Mouse (Mus musculus) embryonic facial prominence, embryonic 14.5 days (tissue): ENCODE results near the gene Tubb1. TPM values are rescaled to one million over a fixed set of nuclear protein-coding genes. Genes with fewer than 3 reads are reported as not detected.

Source experiments
- ATAC-seq: fragments of 200-750 bp; cut with Nextera tagmentation; 2 replicates; pipeline ENCODE4 v1.8.0; 2017; ENCODE audit warnings: low read depth, moderate number of reproducible peaks, moderate TSS enrichment
- DNase-seq: peaks from one replicate; pipeline ENCODE4 v3.0.0-alpha.2; 2015; ENCODE audit warnings: low spot score
- H3K27ac ChIP-seq: fragments of 300-500 bp; sonication (generic); replicated peaks from 2 replicates; pipeline ENCODE4 v1.5.1; 2014; ENCODE audit warnings: low read depth, mild to moderate bottlenecking, low read length, moderate library complexity
- H3K27me3 ChIP-seq: fragments of 300-500 bp; sonication (generic); replicated peaks from 2 replicates; pipeline ENCODE4 v1.6.1; 2014; ENCODE audit warnings: low read length; ENCODE audit not compliant: control insufficient read depth, insufficient read depth
- H3K36me3 ChIP-seq: fragments of 300-500 bp; sonication (generic); 2 replicates; pipeline ENCODE4 v1.6.1; 2014; ENCODE audit warnings: low read length, mixed read lengths; ENCODE audit not compliant: control insufficient read depth, insufficient read depth
- H3K4me1 ChIP-seq: fragments of 300-500 bp; sonication (generic); 2 replicates; pipeline ENCODE4 v1.6.1; 2014; ENCODE audit warnings: antibody characterized with exemption, low read length; ENCODE audit not compliant: control insufficient read depth, insufficient read depth
- H3K4me2 ChIP-seq: fragments of 300-500 bp; sonication (generic); 2 replicates; pipeline ENCODE4 v1.6.1; 2014; ENCODE audit warnings: low read depth, mild to moderate bottlenecking, low read length, moderate library complexity, mixed read lengths
- H3K4me3 ChIP-seq: fragments of 300-500 bp; sonication (generic); 2 replicates; pipeline ENCODE4 v1.5.1; 2014; ENCODE audit warnings: low read depth, mild to moderate bottlenecking, low read length
- H3K9ac ChIP-seq: fragments of 300-500 bp; sonication (generic); 2 replicates; pipeline ENCODE4 v1.6.1; 2014; ENCODE audit warnings: low read depth, mild to moderate bottlenecking, low read length, moderate library complexity, mixed read lengths
- H3K9me3 ChIP-seq: fragments of 300-500 bp; sonication (generic); 2 replicates; pipeline ENCODE4 v1.6.1; 2016; ENCODE audit warnings: low read length; ENCODE audit not compliant: control insufficient read depth
- WGBS: fragments of 180-500 bp; shearing (Covaris S2); extraction: QIAGEN DNeasy Blood & Tissue Kit; methylation state at CpG from one replicate; pipeline ENCODE4 v1.1.7; 2014; 5-methylcytosine and 5-hydroxymethylcytosine counted together
- polyA plus RNA-seq: library from polyadenylated mRNA; unstranded; fragments of >200 nt; fragmentation: Nextera tagmentation; extraction: Ambion mirVana; gene quantifications from 2 replicates; pipeline ENCODE4 v1.2.1, GENCODE M21; 2014

The Tubb1 gene
- polyA plus RNA-seq, 1 experiment from 2014 or later: 1.6 TPM

DNA sequence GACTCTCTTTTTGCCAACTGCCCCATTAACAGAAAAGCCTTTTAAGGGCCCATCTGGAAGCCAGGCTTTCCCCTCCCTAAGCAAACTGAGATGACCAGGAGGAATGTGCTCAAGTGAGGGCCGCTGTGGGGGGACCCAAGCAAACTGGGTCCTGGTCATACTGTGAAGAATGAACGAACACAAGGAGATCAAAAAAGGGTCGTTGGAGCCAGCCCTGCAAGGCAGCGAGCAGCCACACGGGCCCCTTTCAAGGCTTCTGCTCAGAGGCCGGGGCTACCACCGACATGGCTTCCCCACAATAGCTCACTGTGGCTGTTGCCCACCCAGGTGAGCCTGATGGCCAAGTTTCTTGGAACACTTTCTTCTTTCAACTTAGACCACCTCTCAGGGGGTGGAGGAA lies 4.0 kb upstream of the Tubb1 start:
- Histone ChIP-seq H3K4me2 (no peak overlapping the region), H3K4me1 (0 out of 2 replicates have a peak, but pooled peaks cover 8% of the 10 kb centered on the region), H3K27ac (0 out of 2 replicates have a peak overlapping the region, but pooled peaks have one; percentile 5), H3K36me3 (no peaks in the 10 kb centered on the region), H3K4me3 (no peak overlapping the region), H3K9me3 (no peaks in the 10 kb centered on the region), H3K9ac (no peak overlapping the region), H3K27me3 (no peaks in the 10 kb centered on the region)
- DNase-seq (peak; percentile 42), ATAC-seq (peak; percentile 20; the same call in 1 of the 2 replicates)
- 36% methylated on average over 7 of the region's 7 CpGs for WGBS

DNA sequence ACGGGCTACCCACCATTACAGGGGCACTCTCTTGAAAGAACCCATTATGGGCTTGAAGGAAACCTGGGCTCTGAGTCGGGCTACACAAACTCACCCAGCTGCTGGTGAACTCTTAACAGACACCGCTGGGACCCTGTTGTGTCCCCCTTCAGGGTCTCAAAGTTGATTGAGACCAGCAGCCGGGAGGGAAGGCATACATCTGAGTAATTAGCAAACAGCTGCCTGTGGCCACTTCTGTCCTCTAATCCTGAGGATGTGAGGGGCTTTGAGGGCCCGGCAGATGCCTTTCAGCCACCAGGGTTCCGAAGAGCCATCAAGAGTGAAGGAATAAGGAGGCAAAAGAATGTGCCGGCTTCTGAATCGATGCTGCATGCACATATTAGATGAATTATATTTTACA lies 3.6 kb upstream of the Tubb1 start:
- DNase-seq (peak; percentile 70), ATAC-seq (peak; percentile 19; the same call in 1 of the 2 replicates)
- Histone ChIP-seq H3K4me3 (no peak overlapping the region), H3K9me3 (no peaks in the 10 kb centered on the region), H3K27ac (no peak overlapping the region), H3K9ac (no peak overlapping the region), H3K4me1 (0 out of 2 replicates have a peak, but pooled peaks cover 8% of the 10 kb centered on the region), H3K27me3 (no peaks in the 10 kb centered on the region), H3K36me3 (no peaks in the 10 kb centered on the region), H3K4me2 (no peak overlapping the region)
- WGBS: 40% methylated on average over 8 of the region's 8 CpGs

DNA sequence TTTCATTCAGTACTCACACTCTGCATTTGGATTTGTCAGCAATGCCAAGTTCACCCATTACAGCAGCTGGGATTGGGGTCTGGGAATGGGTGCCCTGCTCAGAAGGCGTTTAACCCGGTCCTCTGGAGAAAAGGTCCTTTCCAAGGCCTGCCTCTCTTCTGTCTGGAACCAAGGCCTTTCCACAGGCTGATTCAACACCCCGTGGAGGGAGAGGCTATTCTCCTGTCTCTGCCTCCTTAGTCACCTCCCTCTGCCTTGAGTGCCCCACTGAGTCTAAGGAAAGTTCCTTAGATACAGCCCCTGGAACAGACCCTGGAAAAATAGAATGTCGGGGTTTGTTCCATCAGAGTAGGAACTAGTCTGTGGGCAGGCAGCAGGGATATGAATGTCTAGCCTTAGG lies 2.1 kb upstream of the Tubb1 start:
- H3K27me3 ChIP-seq: no peaks in the 10 kb centered on the region
- no peaks in the 10 kb centered on the region for H3K36me3 ChIP-seq
- DNase-seq: no peak
- H3K9ac ChIP-seq: no peak overlapping the region
- WGBS: 83% methylated on average over 4 of the region's 4 CpGs
- no peak overlapping the region for H3K27ac ChIP-seq
- 0 out of 2 replicates have a peak, but pooled peaks cover 8% of the 10 kb centered on the region for H3K4me1 ChIP-seq
- no peak overlapping the region for H3K4me2 ChIP-seq
- ATAC-seq: no peak
- H3K9me3 ChIP-seq: no peaks in the 10 kb centered on the region
- no peak overlapping the region for H3K4me3 ChIP-seq

- Histone ChIP-seq H3K4me2 (no peak overlapping the region), H3K27me3 (no peaks in the 10 kb centered on the region), H3K27ac (no peak overlapping the region), H3K9ac (no peak overlapping the region), H3K4me1 (no peaks in the 10 kb centered on the region), H3K9me3 (no peaks in the 10 kb centered on the region), H3K4me3 (no peak overlapping the region), H3K36me3 (no peaks in the 10 kb centered on the region)
- no peak for DNase-seq
- WGBS: 71% methylated on average over 7 of the region's 7 CpGs
- ATAC-seq: no peak
Measured at GRCm38 (mm10) chr2:174453681-174454080, 3.2 kb downstream of the Tubb1 start.

GRCm38 (mm10) chr2:174459365-174459764 lies 8.9 kb downstream of the Tubb1 start:
- Histone ChIP-seq H3K9me3 (no peaks in the 10 kb centered on the region), H3K4me2 (no peak overlapping the region), H3K27me3 (no peaks in the 10 kb centered on the region), H3K27ac (no peak overlapping the region), H3K9ac (no peak overlapping the region), H3K4me3 (no peak overlapping the region), H3K4me1 (peaks cover 6% of the 10 kb centered on the region), H3K36me3 (peaks cover 31% of the 10 kb centered on the region)
- ATAC-seq (no peak), DNase-seq (no peak)
- 60% methylated on average over 2 of the region's 2 CpGs for WGBS

DNA sequence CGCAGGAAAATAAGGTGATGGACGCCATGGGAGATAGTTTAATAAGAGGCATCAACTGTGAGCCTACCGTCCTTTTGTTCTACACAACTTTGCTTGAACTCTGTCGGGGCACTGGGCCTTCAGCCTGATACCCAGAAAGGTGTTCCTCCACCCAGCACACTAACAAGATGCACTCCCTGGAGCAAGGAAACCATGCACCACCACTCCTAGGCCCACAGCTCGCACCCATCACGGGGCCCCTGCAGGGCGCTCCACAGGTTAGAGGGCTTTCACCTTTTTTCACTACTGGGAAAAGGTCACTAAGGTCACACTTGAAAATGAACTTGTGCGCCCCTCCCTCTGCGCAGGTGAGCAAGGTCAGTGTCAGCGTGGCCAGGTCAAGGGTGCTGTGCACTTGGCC lies 12.9 kb downstream of the Tubb1 start:
- Histone ChIP-seq H3K9me3 (no peaks in the 10 kb centered on the region), H3K36me3 (peaks cover 61% of the 10 kb centered on the region), H3K4me1 (peaks cover 6% of the 10 kb centered on the region), H3K4me3 (peak overlapping the region; percentile 78), H3K9ac (peak overlapping the region; percentile 86), H3K4me2 (peak overlapping the region; percentile 98), H3K27me3 (no peaks in the 10 kb centered on the region), H3K27ac (peak overlapping the region; percentile 46; the same call in 1 of the 2 replicates)
- 40% methylated on average over 9 of the region's 10 CpGs for WGBS
- no peak for ATAC-seq
- DNase-seq: no peak

DNA sequence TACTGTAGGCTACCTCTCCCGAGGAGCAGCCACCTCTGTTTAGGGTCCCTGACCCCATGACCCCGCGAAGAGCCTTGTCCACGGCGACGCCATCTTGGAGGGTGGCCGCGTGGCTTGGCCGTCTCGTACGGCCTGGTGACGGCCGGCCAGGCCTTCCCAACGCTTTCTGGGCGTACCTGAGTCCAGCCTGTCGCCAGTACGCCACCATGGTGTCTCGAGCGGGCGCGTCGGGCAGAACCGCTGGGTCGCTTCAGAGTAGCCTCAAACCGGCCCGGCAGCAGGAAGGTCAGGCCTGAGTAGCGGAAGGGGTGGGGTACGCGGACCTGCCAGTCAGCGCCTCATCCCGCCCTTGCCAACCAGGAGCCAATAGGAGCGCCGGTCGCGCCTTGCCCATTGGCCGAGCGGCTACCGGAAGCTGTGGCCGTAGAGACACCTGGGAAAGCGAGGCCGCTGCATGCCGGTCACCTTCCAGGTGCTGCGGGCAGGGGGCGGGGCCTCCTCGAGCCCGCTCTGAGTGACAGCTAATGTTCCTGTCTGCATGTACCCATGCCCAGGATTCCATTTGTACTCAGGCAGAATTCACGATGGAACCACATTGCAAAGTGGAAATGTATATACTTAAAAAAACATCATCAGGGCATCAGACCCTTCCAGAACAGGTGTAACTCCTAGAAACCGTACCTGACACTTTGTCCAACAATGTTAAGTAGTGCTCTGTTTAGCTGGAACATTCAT lies 13.5 kb downstream of the Tubb1 start, which contains the start of gene Atp5e:
Gene Atp5e (minus strand): TSS at position 317 of the 735 bp plus-strand sequence.
- DNase-seq (peak; percentile 96), ATAC-seq (peak; percentile 100)
- H3K9ac ChIP-seq: peak within 1 kb of the TSS; percentile 86
- WGBS: 2% methylated on average over 38 of the region's 48 CpGs
- peaks cover 6% of the 10 kb centered on the region for H3K4me1 ChIP-seq
- H3K4me3 ChIP-seq: peak within 1 kb of the TSS; percentile 78
- H3K27me3 ChIP-seq: no peaks in the 10 kb centered on the region
- peak within 1 kb of the TSS; percentile 98 for H3K4me2 ChIP-seq
- peak within 1 kb of the TSS; percentile 46; the same call in 1 of the 2 replicates for H3K27ac ChIP-seq
- no peaks in the 10 kb centered on the region for H3K9me3 ChIP-seq
- H3K36me3 ChIP-seq: peaks cover 63% of the 10 kb centered on the region

DNA sequence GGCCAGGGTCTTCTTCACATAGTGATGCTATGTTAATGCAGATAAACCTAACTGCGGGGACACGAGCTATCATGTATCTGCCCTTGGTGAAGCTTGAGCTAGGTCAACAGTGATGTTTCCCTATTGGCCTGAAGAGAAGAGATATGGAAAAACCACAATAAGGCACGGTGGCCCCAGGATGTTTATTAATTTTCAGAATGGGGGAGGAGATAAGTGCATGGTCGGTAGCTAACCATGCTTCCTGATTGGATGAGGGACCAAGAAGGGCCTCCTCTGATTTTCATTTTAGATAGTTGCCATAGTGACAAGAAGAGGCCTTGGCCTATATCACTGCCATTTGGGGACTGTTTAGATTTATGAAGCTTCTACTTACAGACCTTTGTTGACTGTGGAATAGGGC lies 19.8 kb downstream of the Tubb1 start:
- Histone ChIP-seq H3K36me3 (peaks cover 43% of the 10 kb centered on the region), H3K4me1 (peaks cover 10% of the 10 kb centered on the region), H3K4me2 (no peak overlapping the region), H3K9me3 (no peaks in the 10 kb centered on the region), H3K9ac (no peak overlapping the region), H3K27ac (no peak overlapping the region), H3K4me3 (no peak overlapping the region), H3K27me3 (no peaks in the 10 kb centered on the region)
- DNase-seq (no peak), ATAC-seq (no peak)
- 87% methylated on average over 4 of the region's 4 CpGs for WGBS
